11 mouse cellular contexts compared by ENCODE assay signal in the genomic region with DNA sequence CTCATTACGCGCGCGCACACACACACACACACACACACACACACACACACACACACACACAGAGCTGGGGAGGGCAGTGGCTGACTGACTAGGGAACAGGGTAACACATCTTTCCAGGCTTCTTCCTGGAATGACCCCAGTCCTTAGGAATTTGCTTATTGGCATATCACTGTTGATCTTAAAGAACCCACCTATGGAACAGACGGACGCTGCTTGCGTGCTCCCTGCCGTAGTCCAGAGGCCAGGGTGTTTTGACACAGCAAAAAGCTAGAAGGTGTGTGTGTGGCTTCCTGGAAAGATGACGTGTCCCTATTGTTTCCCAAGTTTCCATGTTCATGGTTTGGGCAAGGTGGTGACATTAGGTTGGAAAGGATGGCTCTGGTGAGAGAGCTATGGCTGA. TPM values are rescaled to one million over a fixed set of nuclear protein-coding genes. Genes with fewer than 3 reads are reported as not detected.
DNase-seq lines count a peak whose midpoint lies in the region; ATAC-seq and TF ChIP-seq lines count a peak whose summit lies in the region.
"Had no signal": no experiment of that assay in that cellular context is flagged by ENCODE, and none has a peak within 500 bp of the region (broad histone marks: within the 10 kb centered on the region; RNA-seq: fewer than 3 reads in every experiment).

No protein-coding gene starts in this region.

- H3K4me3 ChIP-seq in heart, embryonic 11.5 days (ENCODE audit: low read depth, low read length): no peak overlapping the region
- no peak overlapping the region for H3K4me3 ChIP-seq in liver, embryonic 12.5 days
- no peak overlapping the region for H3K4me3 ChIP-seq in heart, postnatal 0 days (ENCODE audit: low read depth, low read length)
- H3K4me3 ChIP-seq in stomach, embryonic 15.5 days (replicated peaks): no peak overlapping the region

- no peak for DNase-seq in heart, adult 9 months (ENCODE audit: low spot score in 2 of 2)
- no peak for DNase-seq in liver
- no peak for DNase-seq in heart, postnatal 0 days (ENCODE audit: low spot score)
- no peak for DNase-seq in right cerebral cortex, postnatal 25 days
- DNase-seq: kidney, adult 2 months had no signal

- H3K9ac ChIP-seq in heart, embryonic 11.5 days (ENCODE audit: low read depth, low read length): no peak overlapping the region
- H3K9ac ChIP-seq in liver, embryonic 12.5 days: peak overlapping the region; percentile 71; the same call in 1 of the 2 replicates
- no peak overlapping the region for H3K9ac ChIP-seq in heart, postnatal 0 days (replicated peaks; ENCODE audit: low read depth, low read length)
- H3K9ac ChIP-seq in stomach, embryonic 15.5 days: no peak overlapping the region

- TF ChIP-seq CTCF in heart, postnatal 0 days (IDR thresholded peaks at IDR 0.05; ENCODE audit: low read depth): no peak

- H3K9me3 ChIP-seq in heart, embryonic 11.5 days (replicated peaks; ENCODE audit: control insufficient read depth, low read length): no peaks in the 10 kb centered on the region
- no peaks in the 10 kb centered on the region for H3K9me3 ChIP-seq in liver, embryonic 12.5 days (replicated peaks)
- H3K9me3 ChIP-seq in heart, postnatal 0 days (replicated peaks; ENCODE audit: control insufficient read depth, low read length): no peaks in the 10 kb centered on the region
- no peaks in the 10 kb centered on the region for H3K9me3 ChIP-seq in stomach, embryonic 15.5 days
- H3K9me3 ChIP-seq: midbrain, embryonic 15.5 days; neural tube, embryonic 13.5 days had no signal

- WGBS in heart, embryonic 11.5 days (ENCODE audit: insufficient replicate concordance): 80% methylated on average over 9 of the region's 9 CpGs
- 93% methylated on average over 9 of the region's 9 CpGs for WGBS in liver, embryonic 12.5 days (ENCODE audit: insufficient replicate concordance)
- WGBS in heart, postnatal 0 days: 75% methylated on average over 8 of the region's 9 CpGs
- WGBS in stomach, embryonic 15.5 days: 84% methylated on average over 9 of the region's 9 CpGs

- H3K27ac ChIP-seq in heart, embryonic 11.5 days (ENCODE audit: low read depth, low read length): peak overlapping the region; percentile 90
- H3K27ac ChIP-seq in liver, embryonic 12.5 days: no peak overlapping the region
- H3K27ac ChIP-seq in heart, postnatal 0 days (ENCODE audit: low read depth): peak overlapping the region; percentile 83
- 0 out of 2 replicates have a peak overlapping the region, but pooled peaks have one; percentile 28 for H3K27ac ChIP-seq in stomach, embryonic 15.5 days
- H3K27ac ChIP-seq: macrophage; midbrain, embryonic 15.5 days; neural tube, embryonic 13.5 days had no signal

- peaks cover 44% of the 10 kb centered on the region for H3K4me1 ChIP-seq in heart, embryonic 11.5 days (ENCODE audit: control insufficient read depth, insufficient read depth, low read length)
- peaks cover 71% of the 10 kb centered on the region for H3K4me1 ChIP-seq in liver, embryonic 12.5 days
- peaks cover 49% of the 10 kb centered on the region for H3K4me1 ChIP-seq in heart, postnatal 0 days (ENCODE audit: control insufficient read depth, insufficient read depth)
- peaks cover 41% of the 10 kb centered on the region for H3K4me1 ChIP-seq in stomach, embryonic 15.5 days

- H3K4me2 ChIP-seq in heart, embryonic 11.5 days: peak overlapping the region; percentile 89
- peak overlapping the region; percentile 90; the same call in 1 of the 2 replicates for H3K4me2 ChIP-seq in liver, embryonic 12.5 days
- peak overlapping the region; percentile 72; the same call in 1 of the 2 replicates for H3K4me2 ChIP-seq in heart, postnatal 0 days (ENCODE audit: low read depth, low read length)
- H3K4me2 ChIP-seq in stomach, embryonic 15.5 days: no peak overlapping the region

- no peaks in the 10 kb centered on the region for H3K27me3 ChIP-seq in heart, embryonic 11.5 days (ENCODE audit: control insufficient read depth, insufficient read depth, low read length)
- H3K27me3 ChIP-seq in liver, embryonic 12.5 days (replicated peaks): peaks cover 13% of the 10 kb centered on the region; the same call in 1 of the 2 replicates
- H3K27me3 ChIP-seq in heart, postnatal 0 days (ENCODE audit: control insufficient read depth, insufficient read depth, low read length): no peaks in the 10 kb centered on the region
- H3K27me3 ChIP-seq in stomach, embryonic 15.5 days (replicated peaks): no peaks in the 10 kb centered on the region
- H3K27me3 ChIP-seq: midbrain, embryonic 15.5 days; neural tube, embryonic 13.5 days had no signal

- 0 out of 2 replicates have a peak, but pooled peaks cover 7% of the 10 kb centered on the region for H3K36me3 ChIP-seq in heart, embryonic 11.5 days (ENCODE audit: control insufficient read depth, insufficient read depth, low read length)
- H3K36me3 ChIP-seq in liver, embryonic 12.5 days: peaks cover 19% of the 10 kb centered on the region
- peaks cover 21% of the 10 kb centered on the region for H3K36me3 ChIP-seq in heart, postnatal 0 days (replicated peaks; ENCODE audit: control insufficient read depth, insufficient read depth, low read length)
- H3K36me3 ChIP-seq in stomach, embryonic 15.5 days: peaks cover 9% of the 10 kb centered on the region; the same call in 1 of the 2 replicates
- H3K36me3 ChIP-seq: midbrain, embryonic 15.5 days had no signal

- no peak for ATAC-seq in heart, embryonic 11.5 days (replicated peaks; ENCODE audit: insufficient number of reproducible peaks, low FRiP score, low TSS enrichment)
- ATAC-seq in liver, embryonic 12.5 days: no peak
- ATAC-seq in heart, postnatal 0 days (ENCODE audit: insufficient read depth, low read depth): no peak
- no peak for ATAC-seq in stomach, embryonic 15.5 days (ENCODE audit: insufficient read depth, low FRiP score, low read depth)

- no peak for TF ChIP-seq EP300 in heart, postnatal 0 days (IDR thresholded peaks at IDR 0.05; ENCODE audit: low read depth)

RNA-seq across cellular contexts. Expression of gene Foxj2, which starts 5.5 kb away (rescaled TPM):
- polyA plus RNA-seq in heart, embryonic 11.5 days (2014; fragmentation: Nextera tagmentation; extraction: Ambion mirVana): 4.9 and 5.9 TPM in 2 replicates
- polyA plus RNA-seq in liver, embryonic 12.5 days (2016; fragmentation: Nextera tagmentation; extraction: Ambion mirVana): 2.0 and 2.4 TPM in 2 replicates
- 17.8 TPM in 2 replicates for total RNA-seq in heart, postnatal 0 days (2014; rRNA removed; ENCODE audit: low replicate concordance)
- polyA plus RNA-seq in heart, postnatal 0 days (2015; fragmentation: Nextera tagmentation; extraction: Ambion mirVana): 4.4 and 4.5 TPM in 2 replicates
- polyA plus RNA-seq in stomach, embryonic 15.5 days (2015; fragmentation: Nextera tagmentation; extraction: Ambion mirVana): 5.2 and 5.8 TPM in 2 replicates

RNA-seq across cellular contexts. Expression of gene Slc2a3, which starts 23.7 kb away (rescaled TPM):
- 27.5 and 33.2 TPM in 2 replicates for polyA plus RNA-seq in heart, embryonic 11.5 days (2014; fragmentation: Nextera tagmentation; extraction: Ambion mirVana)
- polyA plus RNA-seq in liver, embryonic 12.5 days (2016; fragmentation: Nextera tagmentation; extraction: Ambion mirVana): 35.5 and 38.7 TPM in 2 replicates
- 21.4 and 21.6 TPM in 2 replicates for total RNA-seq in heart, postnatal 0 days (2014; rRNA removed; ENCODE audit: low replicate concordance)
- 1.7 and 1.8 TPM in 2 replicates for polyA plus RNA-seq in heart, postnatal 0 days (2015; fragmentation: Nextera tagmentation; extraction: Ambion mirVana)
- 11.0 and 11.9 TPM in 2 replicates for polyA plus RNA-seq in stomach, embryonic 15.5 days (2015; fragmentation: Nextera tagmentation; extraction: Ambion mirVana)

RNA-seq across cellular contexts. Expression of gene C3ar1, which starts 30.8 kb away (rescaled TPM):
- polyA plus RNA-seq in heart, embryonic 11.5 days (2014; fragmentation: Nextera tagmentation; extraction: Ambion mirVana): 1.4 and 1.5 TPM in 2 replicates
- 1.5 TPM in 2 replicates for polyA plus RNA-seq in liver, embryonic 12.5 days (2016; fragmentation: Nextera tagmentation; extraction: Ambion mirVana)
- 0.46 and 2.9 TPM in 2 replicates for total RNA-seq in heart, postnatal 0 days (2014; rRNA removed; ENCODE audit: low replicate concordance)
- 2.3 and 2.4 TPM in 2 replicates for polyA plus RNA-seq in heart, postnatal 0 days (2015; fragmentation: Nextera tagmentation; extraction: Ambion mirVana)
- polyA plus RNA-seq in stomach, embryonic 15.5 days (2015; fragmentation: Nextera tagmentation; extraction: Ambion mirVana): 2.6 and 3.3 TPM in 2 replicates

RNA-seq across cellular contexts. Expression of gene Necap1, which starts 49.1 kb away (rescaled TPM):
- 64.4 and 67.8 TPM in 2 replicates for polyA plus RNA-seq in heart, embryonic 11.5 days (2014; fragmentation: Nextera tagmentation; extraction: Ambion mirVana)
- 28.3 and 32.9 TPM in 2 replicates for polyA plus RNA-seq in liver, embryonic 12.5 days (2016; fragmentation: Nextera tagmentation; extraction: Ambion mirVana)
- total RNA-seq in heart, postnatal 0 days (2014; rRNA removed; ENCODE audit: low replicate concordance): 37.7 and 40.3 TPM in 2 replicates
- 35.9 and 37.0 TPM in 2 replicates for polyA plus RNA-seq in heart, postnatal 0 days (2015; fragmentation: Nextera tagmentation; extraction: Ambion mirVana)
- polyA plus RNA-seq in stomach, embryonic 15.5 days (2015; fragmentation: Nextera tagmentation; extraction: Ambion mirVana): 54.0 and 59.4 TPM in 2 replicates
